Mouse (Mus musculus) liver, embryonic 12.5 days (tissue): ENCODE measurements at regions not wholly inside any gene's neighbourhood (a gene's known extent, or its start where the extent isn't known, plus 50 kb on each side); places are given as distances from the start of the nearest gene placed in this dataset.

ENCODE experiments used
- ATAC-seq: fragments of 200-750 bp; cut with Nextera tagmentation; 2 replicates; pipeline ENCODE4 v1.8.0; 2017; ENCODE audit warnings: moderate number of reproducible peaks, mild to moderate bottlenecking, moderate library complexity
- H3K27ac ChIP-seq: fragments of 300-500 bp; sonication (generic); 2 replicates; pipeline ENCODE4 v1.5.1; 2016; ENCODE audit warnings: mild to moderate bottlenecking
- H3K27me3 ChIP-seq: fragments of 300-500 bp; sonication (generic); replicated peaks from 2 replicates; pipeline ENCODE4 v1.6.1; 2016; ENCODE audit warnings: mild to moderate bottlenecking, moderate library complexity
- H3K36me3 ChIP-seq: fragments of 300-500 bp; sonication (generic); 2 replicates; pipeline ENCODE4 v1.6.1; 2016; ENCODE audit warnings: mild to moderate bottlenecking, moderate library complexity
- H3K4me1 ChIP-seq: fragments of 300-500 bp; sonication (generic); 2 replicates; pipeline ENCODE4 v1.6.1; 2016
- H3K4me2 ChIP-seq: fragments of 300-500 bp; sonication (generic); 2 replicates; pipeline ENCODE4 v1.6.1; 2016; ENCODE audit warnings: mild to moderate bottlenecking, moderate library complexity
- H3K4me3 ChIP-seq: fragments of 300-500 bp; sonication (generic); 2 replicates; pipeline ENCODE4 v1.5.1; 2016; ENCODE audit warnings: mild to moderate bottlenecking, moderate library complexity
- H3K9ac ChIP-seq: fragments of 300-500 bp; sonication (generic); 2 replicates; pipeline ENCODE4 v1.6.1; 2016; ENCODE audit warnings: mild to moderate bottlenecking, moderate library complexity
- H3K9me3 ChIP-seq: fragments of 300-500 bp; sonication (generic); replicated peaks from 2 replicates; pipeline ENCODE4 v1.6.1; 2016; ENCODE audit warnings: mild to moderate bottlenecking, moderate library complexity
- WGBS: fragments of 180-500 bp; shearing (Covaris S2); methylation state at CpG from one replicate; pipeline ENCODE4 v1.1.7; 2016; ENCODE audit not compliant: insufficient replicate concordance; 5-methylcytosine and 5-hydroxymethylcytosine counted together

DNA sequence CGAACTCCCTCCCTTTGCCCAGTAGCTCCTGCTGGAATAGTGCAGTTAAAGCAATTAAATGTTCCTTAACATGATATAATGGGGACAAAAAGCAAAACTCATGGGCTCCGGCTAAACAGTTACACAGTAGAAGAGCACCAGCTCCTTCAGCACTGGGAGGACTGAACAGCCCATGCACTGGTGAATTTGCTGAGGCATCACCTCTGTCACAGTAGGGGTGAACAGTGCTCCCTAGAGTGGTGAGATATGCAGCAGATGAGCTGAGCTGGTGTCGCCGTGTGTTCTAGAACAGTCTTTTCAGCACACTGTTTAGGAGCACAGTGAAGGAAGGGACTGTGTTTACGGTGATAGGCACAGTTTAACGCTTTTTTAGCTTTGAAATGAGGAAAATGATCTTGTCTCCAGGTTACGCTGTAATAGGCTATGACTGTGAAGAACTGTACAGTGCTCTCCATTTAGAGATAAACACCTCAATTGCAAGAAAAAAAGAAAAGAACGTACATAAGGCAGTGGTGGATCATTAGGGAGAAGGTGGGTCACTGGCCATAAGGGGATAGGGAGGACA, 162.4 kb upstream of the Tgfbr2 start:
- ATAC-seq, result peak; percentile 38; the same call in 1 of the 2 replicates
- Histone ChIP-seq H3K4me3 (no peak overlapping the region), H3K4me2 (no peak overlapping the region), H3K9me3 (no peaks in the 10 kb centered on the region), H3K27ac (no peak overlapping the region), H3K36me3 (no peaks in the 10 kb centered on the region), H3K9ac (no peak overlapping the region), H3K4me1 (peaks cover 49% of the 10 kb centered on the region), H3K27me3 (no peaks in the 10 kb centered on the region)
- WGBS, result 68% methylated on average over 8 of the region's 8 CpGs

DNA sequence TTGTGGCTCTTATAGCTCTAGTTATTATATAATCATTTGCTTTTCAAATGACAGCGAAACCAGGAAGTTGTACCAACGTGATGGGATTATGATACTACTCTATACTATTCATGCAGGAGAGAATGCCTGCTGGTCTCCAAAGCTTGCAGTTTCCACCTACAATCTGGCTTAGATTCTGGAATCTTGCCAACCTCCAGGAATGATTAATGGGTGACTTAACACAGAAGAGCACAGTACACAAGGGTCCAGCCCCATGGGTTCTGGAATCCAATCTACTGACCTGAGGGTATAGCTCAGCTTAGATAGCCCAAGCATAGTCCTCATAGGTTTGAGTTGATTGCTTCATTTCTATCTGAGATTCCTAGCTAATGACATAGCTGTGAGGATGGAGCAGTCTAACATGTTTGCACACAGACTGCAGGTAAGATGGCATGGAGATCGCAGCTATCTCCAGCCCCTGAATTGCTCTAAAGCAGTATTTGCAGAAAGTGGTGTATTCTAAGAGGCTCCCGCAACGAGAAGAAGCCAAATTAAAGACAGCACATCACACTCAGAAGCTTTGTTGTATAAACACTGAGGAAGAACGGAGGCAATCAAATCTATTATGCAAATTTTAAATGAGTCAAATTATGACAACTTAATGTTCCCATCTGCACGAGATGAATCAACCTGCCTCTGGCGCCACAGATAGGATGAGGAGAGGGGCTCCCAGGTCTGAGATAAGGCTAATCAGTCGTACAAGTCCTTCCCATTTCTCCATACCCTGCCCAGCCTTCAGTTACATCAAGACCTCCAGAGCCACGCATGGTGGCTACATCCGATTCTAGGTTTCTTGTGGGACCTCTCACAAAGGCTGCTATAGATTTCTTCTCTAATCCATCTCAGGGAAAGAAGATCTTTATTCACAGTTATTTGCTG, 160.7 kb upstream of the Tgfbr2 start:
- H3K36me3 ChIP-seq, result no peaks in the 10 kb centered on the region
- peak; percentile 90 for ATAC-seq
- peak overlapping the region; percentile 27; the same call in 1 of the 2 replicates for H3K4me2 ChIP-seq
- peaks cover 39% of the 10 kb centered on the region for H3K4me1 ChIP-seq
- H3K27ac ChIP-seq, result no peak overlapping the region
- H3K4me3 ChIP-seq, result no peak overlapping the region
- WGBS, result 34% methylated on average over 11 of the region's 11 CpGs
- H3K9ac ChIP-seq, result no peak overlapping the region
- H3K27me3 ChIP-seq, result no peaks in the 10 kb centered on the region
- no peaks in the 10 kb centered on the region for H3K9me3 ChIP-seq

DNA sequence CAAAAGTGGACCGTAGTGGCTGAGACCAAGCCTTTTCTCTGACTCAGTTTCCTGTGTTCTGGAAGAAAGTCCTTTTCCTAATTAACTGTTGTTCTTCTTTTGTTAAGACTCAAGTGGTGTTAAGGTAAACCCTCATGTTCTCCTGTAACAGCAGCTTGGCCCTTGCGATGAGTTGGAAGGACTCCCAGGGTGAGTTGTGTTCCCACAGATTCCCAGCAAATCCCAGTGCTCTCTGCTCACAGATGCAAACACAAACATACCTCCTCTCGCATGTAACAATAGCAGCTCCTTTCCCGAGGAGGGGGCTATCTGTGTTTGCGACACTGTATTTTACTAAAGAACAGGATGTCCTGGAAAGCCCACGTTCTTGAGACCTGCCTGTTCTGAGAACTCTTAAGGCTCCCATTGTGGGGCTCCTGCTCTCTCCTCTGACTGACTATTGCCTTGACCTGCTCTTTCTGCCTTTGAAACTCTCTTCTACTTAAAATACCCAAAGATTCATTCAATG, 158.8 kb upstream of the Tgfbr2 start:
- Histone ChIP-seq H3K9ac (no peak overlapping the region), H3K4me1 (peaks cover 39% of the 10 kb centered on the region), H3K4me3 (no peak overlapping the region), H3K27me3 (no peaks in the 10 kb centered on the region), H3K4me2 (no peak overlapping the region), H3K27ac (no peak overlapping the region), H3K36me3 (no peaks in the 10 kb centered on the region), H3K9me3 (no peaks in the 10 kb centered on the region)
- no peak for ATAC-seq
- 61% methylated on average over 6 of the region's 6 CpGs for WGBS

DNA sequence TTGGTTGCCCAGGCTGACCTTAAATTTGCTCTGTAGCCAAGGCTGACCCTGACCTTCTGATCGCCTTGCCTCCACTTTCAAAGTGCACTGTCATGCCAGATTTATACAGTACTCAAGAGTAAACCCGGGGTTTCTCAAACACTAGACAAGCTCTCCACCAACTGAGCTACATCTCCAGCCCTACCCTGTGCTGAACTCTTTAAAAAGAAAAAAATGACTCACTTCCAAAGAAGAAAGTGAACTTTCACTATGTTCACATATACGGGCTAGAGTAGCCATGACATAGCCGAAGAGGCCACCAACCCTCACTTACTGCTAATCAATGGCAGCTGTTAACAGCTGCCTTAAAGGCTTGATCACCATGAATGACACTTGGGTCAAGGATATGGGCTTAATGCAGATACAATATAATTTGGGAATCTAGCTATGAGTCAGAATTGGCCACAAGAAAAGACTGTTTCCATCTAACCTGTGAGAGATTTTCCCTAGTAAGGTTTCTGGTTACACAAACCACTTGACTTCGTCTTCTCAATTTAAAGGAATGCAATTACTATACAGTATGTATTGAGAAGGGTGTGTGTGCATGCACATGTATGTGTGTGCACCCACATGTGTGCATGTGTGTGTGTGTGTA, 157.4 kb upstream of the Tgfbr2 start:
- Histone ChIP-seq H3K4me2 (no peak overlapping the region), H3K4me3 (no peak overlapping the region), H3K4me1 (peaks cover 30% of the 10 kb centered on the region), H3K27ac (no peak overlapping the region), H3K27me3 (no peaks in the 10 kb centered on the region), H3K9me3 (no peaks in the 10 kb centered on the region), H3K9ac (no peak overlapping the region), H3K36me3 (no peaks in the 10 kb centered on the region)
- 71% methylated on average over 5 of the region's 5 CpGs for WGBS
- ATAC-seq, result no peak

DNA sequence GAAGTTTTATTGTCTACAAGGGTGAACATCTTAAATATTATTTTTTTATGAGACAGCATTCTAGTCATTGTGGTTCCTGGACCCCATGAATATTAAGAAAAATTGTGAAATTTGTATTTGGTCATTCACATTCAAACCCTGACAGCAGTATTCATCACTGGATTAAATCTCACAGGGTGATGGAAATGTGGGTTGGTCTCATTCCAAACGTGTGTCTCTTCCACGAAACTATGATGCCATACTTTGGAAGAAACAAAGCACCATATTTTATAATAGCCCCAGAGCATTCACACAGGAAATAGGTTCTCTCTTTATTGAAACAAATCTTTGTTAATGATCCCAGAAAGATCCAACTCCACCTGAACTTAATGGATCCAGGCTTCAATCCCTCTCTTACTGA, 156.2 kb upstream of the Tgfbr2 start:
- Histone ChIP-seq H3K9ac (no peak overlapping the region), H3K4me2 (no peak overlapping the region), H3K27ac (no peak overlapping the region), H3K27me3 (no peaks in the 10 kb centered on the region), H3K36me3 (no peaks in the 10 kb centered on the region), H3K4me3 (no peak overlapping the region), H3K9me3 (no peaks in the 10 kb centered on the region), H3K4me1 (peaks cover 18% of the 10 kb centered on the region)
- no peak for ATAC-seq
- 68% methylated on average over 2 of the region's 2 CpGs for WGBS

DNA sequence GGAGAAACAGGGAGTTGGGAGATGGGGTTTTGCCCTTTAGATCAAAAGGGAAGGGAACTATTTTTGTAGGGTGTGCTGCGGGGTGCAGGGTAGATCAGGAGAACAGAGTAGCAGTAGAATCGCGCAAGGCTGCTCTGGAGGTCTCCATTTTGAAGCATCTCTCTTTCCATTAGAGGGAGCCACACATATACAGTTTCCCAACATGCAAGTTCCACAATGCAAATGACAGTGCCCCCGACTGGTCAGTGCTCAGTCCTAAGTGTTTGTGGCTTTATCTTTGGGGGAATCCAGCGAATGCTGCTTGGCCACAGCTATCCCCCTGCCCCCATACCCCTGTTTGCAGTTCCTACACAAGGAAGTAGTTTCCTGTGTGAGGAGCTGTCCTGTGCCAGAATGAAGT, 155.6 kb upstream of the Tgfbr2 start:
- no peaks in the 10 kb centered on the region for H3K27me3 ChIP-seq
- H3K9ac ChIP-seq, result no peak overlapping the region
- no peak for ATAC-seq
- H3K4me2 ChIP-seq, result no peak overlapping the region
- WGBS, result 42% methylated on average over 5 of the region's 5 CpGs
- no peak overlapping the region for H3K27ac ChIP-seq
- no peaks in the 10 kb centered on the region for H3K36me3 ChIP-seq
- H3K9me3 ChIP-seq, result no peaks in the 10 kb centered on the region
- no peak overlapping the region for H3K4me3 ChIP-seq
- peaks cover 12% of the 10 kb centered on the region for H3K4me1 ChIP-seq

DNA sequence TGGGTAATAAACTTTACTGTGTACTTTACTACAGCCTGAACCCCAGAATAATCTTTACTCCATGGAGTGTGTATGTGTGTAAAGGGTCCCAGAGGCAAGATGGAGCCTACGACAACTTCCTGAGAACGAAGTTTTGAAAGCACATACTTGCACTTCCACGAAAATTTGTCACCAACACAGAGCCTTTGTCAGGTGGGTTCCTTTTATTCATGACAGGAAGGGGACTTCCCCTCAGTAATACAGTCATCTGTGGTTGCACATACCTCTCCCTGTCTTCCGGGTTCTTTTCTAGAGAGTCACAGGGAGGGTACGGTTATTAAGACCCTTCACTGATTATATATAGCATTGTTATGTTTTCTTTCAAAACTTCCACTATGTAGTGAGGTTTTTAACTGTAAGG, 154.0 kb upstream of the Tgfbr2 start:
- H3K4me3 ChIP-seq, result no peak overlapping the region
- no peak for ATAC-seq
- 40% methylated on average over 5 of the region's 5 CpGs for WGBS
- no peaks in the 10 kb centered on the region for H3K27me3 ChIP-seq
- no peaks in the 10 kb centered on the region for H3K9me3 ChIP-seq
- no peaks in the 10 kb centered on the region for H3K36me3 ChIP-seq
- H3K4me1 ChIP-seq, result no peaks in the 10 kb centered on the region
- H3K4me2 ChIP-seq, result no peak overlapping the region
- H3K9ac ChIP-seq, result no peak overlapping the region
- H3K27ac ChIP-seq, result no peak overlapping the region

DNA sequence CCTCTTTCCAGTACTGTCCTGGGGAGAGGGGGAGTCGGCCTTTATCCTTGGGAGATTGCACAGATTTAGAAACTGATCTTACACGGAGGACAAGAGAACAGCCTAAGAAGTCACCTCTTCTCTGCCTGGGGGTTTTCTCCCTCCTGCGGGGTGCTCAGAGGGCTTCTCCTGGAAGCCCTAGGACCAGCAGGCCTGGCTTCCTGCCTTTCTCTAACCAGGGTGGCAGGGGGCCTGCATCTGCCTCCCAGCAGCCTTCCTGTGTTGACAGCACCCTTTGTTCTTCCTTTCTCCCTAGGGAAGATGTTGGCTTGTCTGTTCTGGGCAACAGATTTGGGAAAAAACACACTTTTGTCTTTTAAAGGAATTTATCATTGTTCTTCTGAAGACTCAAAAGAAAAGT, 153.0 kb upstream of the Tgfbr2 start:
- H3K36me3 ChIP-seq, result no peaks in the 10 kb centered on the region
- H3K4me3 ChIP-seq, result no peak overlapping the region
- no peaks in the 10 kb centered on the region for H3K27me3 ChIP-seq
- no peaks in the 10 kb centered on the region for H3K9me3 ChIP-seq
- H3K27ac ChIP-seq, result no peak overlapping the region
- H3K9ac ChIP-seq, result no peak overlapping the region
- H3K4me2 ChIP-seq, result no peak overlapping the region
- 37% methylated on average over 3 of the region's 3 CpGs for WGBS
- H3K4me1 ChIP-seq, result no peaks in the 10 kb centered on the region
- ATAC-seq, result no peak

DNA sequence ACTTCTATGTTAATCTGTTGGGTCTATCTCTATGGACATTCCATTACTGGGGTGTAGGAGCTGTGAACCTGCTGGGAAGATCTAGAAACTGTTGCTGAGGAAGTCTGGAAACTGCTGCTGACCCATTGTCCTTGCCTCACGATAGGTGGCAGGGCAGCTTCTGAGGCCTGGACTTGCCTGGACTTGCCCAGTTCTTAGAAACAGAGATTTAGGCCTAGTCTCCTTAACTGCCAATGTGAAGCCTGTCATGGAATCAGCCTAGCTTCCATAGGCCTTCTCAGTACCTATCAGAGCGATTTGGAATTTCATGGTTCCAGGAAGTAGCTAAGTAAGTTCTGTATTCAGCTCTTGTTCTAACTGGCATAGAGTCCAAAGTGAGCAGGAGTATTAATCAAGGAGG, 151.9 kb upstream of the Tgfbr2 start:
- H3K4me3 ChIP-seq, result no peak overlapping the region
- H3K9ac ChIP-seq, result no peak overlapping the region
- H3K27ac ChIP-seq, result no peak overlapping the region
- no peaks in the 10 kb centered on the region for H3K9me3 ChIP-seq
- ATAC-seq, result no peak
- 69% methylated on average over 2 of the region's 2 CpGs for WGBS
- no peaks in the 10 kb centered on the region for H3K36me3 ChIP-seq
- H3K27me3 ChIP-seq, result no peaks in the 10 kb centered on the region
- H3K4me2 ChIP-seq, result no peak overlapping the region
- no peaks in the 10 kb centered on the region for H3K4me1 ChIP-seq

DNA sequence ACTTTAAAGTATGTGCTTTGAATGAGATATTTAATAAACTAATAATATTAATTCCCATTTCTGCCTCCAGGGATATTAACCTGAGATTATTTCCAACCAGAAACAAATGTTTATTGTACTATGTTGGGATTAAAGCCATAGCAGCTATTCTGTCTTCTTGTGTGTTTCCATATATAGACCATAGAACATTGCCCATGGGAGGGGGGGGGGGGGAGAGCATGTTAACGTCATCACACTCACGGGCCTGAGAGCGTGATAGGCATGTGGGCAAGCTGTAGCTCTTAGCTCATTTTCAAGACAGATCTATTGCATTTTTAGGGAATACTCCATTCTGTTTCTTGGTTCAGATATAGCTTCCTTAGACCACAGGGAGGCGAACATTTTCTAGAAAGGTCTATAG, 149.8 kb upstream of the Tgfbr2 start:
- H3K9me3 ChIP-seq, result no peaks in the 10 kb centered on the region
- H3K4me3 ChIP-seq, result no peak overlapping the region
- no peak overlapping the region for H3K27ac ChIP-seq
- H3K27me3 ChIP-seq, result no peaks in the 10 kb centered on the region
- H3K4me2 ChIP-seq, result no peak overlapping the region
- H3K36me3 ChIP-seq, result no peaks in the 10 kb centered on the region
- ATAC-seq, result no peak
- no peak overlapping the region for H3K9ac ChIP-seq
- 71% methylated on average over 4 of the region's 4 CpGs for WGBS
- 0 out of 2 replicates have a peak, but pooled peaks cover 4% of the 10 kb centered on the region for H3K4me1 ChIP-seq

DNA sequence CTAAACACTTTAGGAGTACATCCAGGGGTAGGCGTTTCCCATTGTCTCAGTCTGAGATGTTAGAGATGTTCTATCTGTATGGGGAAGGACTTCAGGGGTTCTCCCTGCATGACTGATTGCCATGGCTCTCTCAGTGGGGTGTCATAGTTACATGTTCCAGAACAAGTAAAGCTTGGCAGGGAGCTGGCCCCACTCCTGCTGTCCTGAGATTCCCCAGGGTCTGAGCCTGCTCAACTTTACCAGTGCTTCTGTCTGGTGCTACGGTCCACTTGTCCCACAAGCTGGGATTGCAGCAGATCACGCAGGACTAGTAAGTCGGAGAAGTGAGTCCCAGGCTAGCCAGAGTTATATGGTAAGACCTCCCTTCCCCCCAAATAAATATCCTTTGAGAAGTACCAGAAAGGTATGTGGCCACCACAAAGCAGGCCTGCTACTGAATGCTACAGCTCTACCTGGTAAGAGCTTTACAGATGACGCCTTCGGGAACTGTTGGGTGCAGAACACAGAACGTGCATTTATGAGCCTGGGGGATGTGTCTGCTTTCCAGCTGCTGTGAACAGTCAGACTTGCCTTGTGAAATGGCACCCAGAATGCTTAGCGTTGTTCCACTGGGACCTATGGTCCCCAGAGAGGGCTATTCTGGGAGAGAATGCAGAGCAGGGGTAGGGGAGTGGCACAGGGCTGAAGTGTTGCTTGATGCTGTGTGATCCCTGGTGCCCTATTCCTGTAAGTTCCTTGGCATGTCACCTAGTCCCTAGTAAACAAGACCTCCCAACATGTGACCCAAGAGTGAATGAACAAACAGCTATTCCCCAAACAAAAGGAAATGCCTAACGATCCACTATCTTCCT, 148.9 kb upstream of the Tgfbr2 start:
- no peak overlapping the region for H3K27ac ChIP-seq
- H3K9ac ChIP-seq, result no peak overlapping the region
- no peak for ATAC-seq
- H3K4me2 ChIP-seq, result no peak overlapping the region
- H3K4me1 ChIP-seq, result 0 out of 2 replicates have a peak, but pooled peaks cover 4% of the 10 kb centered on the region
- H3K27me3 ChIP-seq, result no peaks in the 10 kb centered on the region
- no peak overlapping the region for H3K4me3 ChIP-seq
- H3K9me3 ChIP-seq, result no peaks in the 10 kb centered on the region
- H3K36me3 ChIP-seq, result no peaks in the 10 kb centered on the region
- 76% methylated on average over 9 of the region's 9 CpGs for WGBS
